Mouse (Mus musculus) adrenal gland, postnatal 36 days (tissue): ENCODE measurements at regions not wholly inside any gene's neighbourhood (a gene's known extent, or its start where the extent isn't known, plus 50 kb on each side); places are given as distances from the start of the nearest gene placed in this dataset. TPM values are rescaled to one million over a fixed set of nuclear protein-coding genes. Genes with fewer than 3 reads are reported as not detected.
A peak's percentile ranks its signal among the peaks of the same experiment; 100 is the strongest.

ENCODE experiments used
- DNase-seq, 2 experiments: peaks; one replicate each; pipeline ENCODE4 v3.0.0; 2021; ENCODE audit warnings: mixed read lengths in 1 of 2
- microRNA-seq: library from miRNA; unstranded; fragments of <30 nt; microRNA quantifications from one replicate; pipeline ENCODE4 v1.2.0, GENCODE M21; 2021

DNA sequence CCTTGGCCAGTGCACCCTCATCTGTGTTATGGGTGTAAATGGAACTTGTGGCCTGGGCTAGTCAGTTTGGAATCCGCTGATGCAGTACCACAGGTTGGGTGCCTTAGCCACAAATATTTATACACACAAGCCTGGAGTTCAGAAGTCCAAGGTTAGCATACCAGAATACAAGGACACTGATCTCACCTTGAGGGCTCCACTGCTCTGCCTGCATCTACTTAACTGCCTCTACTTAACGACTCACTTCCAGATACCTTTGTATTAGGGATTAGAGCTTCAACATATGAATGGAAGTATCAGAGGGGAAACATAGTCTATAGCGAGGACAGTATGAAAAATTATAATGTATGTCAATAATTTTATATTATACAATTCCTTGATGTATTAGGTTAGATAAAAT, 57.5 kb downstream of the Tmem174 start:
- DNase-seq = no peak

DNA sequence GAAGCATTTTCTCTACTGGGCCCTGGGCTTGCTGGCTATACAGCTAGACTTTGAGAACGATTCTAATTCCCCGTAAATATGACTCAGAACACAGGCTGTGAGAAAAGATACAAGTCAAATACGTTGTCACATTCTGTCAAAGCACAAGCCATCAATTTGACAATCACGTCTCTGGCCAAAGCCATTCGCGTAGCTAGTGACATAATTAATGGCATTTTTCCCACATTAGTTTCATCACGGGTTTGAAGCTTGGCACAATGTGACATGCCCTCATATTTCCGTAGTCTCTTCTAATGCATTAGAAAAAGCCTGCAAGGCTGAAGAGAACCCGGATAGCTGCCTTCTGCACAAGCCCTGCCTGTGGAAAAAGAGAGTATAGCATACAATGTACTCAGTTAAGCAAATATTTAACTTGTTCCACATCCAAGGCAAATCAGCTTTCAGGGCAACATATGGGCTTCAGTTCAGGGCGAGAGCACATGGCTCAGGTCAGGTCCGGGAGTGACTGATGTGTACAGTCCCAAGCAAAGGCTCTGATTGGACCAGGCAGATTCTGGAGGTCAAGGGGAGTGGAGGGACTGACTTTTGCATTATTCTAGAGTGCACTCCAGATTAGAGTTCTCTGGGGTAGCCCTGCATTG, 58.7 kb downstream of the Tmem174 start:
- DNase-seq = no peak

DNA sequence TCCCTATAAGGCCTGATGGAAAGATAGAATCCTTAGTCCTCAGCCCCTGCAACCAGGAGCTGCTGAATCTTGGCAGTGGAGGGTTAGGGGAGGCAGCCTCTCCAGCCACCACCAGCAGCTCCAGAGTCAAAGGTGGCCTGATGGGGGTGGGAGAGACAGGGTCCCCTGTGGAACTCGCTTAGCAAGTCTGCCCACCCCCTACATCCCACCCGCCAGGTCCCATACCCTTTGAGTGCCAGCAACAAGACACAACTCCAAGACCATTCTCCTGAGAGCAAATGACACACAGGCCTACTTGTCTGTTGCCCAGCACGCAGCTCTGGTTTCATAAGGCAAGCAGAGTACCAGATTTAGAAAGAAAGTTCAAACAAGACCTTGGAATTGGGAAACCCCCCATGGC, 61.1 kb downstream of the Tmem174 start:
- no peak for DNase-seq

DNA sequence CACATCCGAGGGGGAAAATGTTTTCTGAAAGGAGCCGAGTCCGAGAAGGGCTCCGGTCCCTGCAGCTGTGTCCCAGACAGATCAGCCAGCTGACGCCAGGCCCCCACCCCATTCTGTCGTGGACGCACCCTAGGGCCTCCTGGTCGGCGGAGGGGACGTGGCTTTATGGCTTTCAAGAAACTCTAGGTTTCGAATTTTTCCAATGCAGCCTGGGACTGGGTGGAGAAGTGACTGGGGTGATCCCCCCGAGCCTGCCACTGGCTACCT, 63.2 kb downstream of the Tmem174 start:
- no peak for DNase-seq

DNA sequence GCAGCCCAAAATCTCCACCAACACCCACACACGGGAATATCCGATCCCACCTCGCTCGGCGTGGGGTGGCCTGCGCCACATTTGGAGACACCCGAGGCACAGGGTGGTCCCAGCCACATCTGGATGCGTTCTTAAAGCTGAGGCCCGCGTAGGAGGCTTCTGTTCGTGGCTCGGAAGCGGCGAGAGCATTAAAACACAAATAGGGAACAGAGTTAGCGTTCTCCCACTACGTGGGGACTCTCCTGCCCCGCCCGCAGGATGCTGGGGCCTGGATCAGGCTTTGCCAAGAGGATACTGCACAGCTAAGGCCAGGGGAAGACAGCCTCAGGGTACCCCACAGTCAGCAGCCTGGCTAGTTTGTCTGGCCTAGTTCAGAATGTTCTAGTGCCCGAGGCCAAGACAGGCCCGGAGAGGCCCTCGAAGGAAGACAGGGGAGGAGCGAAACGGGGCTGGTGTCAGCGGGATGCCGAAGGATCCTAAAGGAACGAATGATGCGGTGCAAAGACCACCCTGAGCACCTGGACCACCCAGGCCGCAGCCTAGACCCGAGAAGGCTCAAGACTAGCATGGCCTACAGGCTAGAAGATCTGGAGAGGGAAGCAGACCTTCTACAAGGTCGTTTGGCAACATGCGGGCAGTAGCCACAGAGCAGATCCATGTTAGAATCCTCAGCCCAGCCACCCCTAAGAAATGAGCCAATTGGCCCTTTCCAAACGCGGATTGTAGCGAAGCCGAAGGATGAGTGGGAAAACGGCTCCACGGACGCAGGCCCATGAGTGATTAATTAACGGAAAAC, 63.8 kb downstream of the Tmem174 start:
- no peak for DNase-seq

DNA sequence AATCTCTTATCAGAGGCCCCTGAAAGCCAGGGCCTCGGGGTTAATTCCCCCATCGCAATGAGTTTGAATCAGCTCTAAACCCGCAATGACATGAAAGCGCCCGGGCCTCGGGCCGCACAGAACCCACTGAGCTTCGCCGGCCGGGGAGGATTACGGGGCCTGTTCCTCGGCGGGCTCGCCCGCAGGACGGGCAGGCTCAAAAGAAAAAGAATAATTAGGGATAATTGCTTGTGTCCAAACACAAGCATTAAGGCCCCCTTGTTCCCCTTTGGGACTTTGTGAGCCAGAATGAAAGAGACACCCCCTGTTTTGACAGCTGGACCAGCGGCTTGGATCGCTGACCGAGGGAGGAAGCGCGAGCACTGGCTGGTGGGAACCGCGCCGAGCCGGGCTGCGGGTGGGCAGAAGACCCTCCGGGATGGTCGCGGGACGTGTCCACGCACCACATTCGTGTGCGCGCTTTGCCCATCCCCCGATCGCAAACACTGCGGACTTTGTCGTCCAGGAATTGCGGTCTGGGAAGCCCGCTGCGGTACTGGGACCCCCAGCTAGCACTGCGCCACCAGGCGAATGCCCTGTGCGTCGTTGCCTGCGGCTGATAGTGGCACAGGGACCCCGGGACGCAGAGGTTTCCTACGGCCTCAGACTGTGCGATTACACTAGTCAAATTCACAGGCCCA, 64.5 kb downstream of the Tmem174 start:
- DNase-seq = peak in 1 of 2 experiments; percentile 7

DNA sequence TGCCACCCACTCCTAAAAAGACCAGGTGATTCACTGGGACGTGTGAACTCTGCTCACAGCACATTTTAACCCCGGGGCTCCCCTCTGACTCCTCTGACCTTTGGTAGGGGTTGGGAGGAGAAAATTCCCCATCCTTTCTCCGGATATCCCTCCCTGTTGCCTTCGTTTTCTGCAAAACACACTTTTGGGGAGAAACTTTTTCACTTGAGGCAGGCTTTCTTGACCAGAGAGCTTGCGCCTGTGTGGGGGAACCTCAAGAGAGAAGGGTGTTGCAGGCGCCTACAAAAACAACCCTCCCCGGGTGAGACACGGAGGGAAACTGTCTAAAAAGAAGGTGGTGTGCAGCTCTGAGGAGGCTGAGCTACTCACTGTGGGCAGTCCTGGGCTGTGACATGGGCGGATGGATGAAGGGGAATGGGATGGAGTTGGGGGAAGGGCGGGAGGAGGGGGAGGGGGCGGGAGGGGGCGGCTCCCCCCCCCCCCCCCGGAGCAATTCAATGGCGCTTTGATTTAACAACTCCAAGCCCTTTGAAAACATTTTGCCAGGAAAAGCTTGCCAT, 65.1 kb downstream of the Tmem174 start:
- DNase-seq = no peak

DNA sequence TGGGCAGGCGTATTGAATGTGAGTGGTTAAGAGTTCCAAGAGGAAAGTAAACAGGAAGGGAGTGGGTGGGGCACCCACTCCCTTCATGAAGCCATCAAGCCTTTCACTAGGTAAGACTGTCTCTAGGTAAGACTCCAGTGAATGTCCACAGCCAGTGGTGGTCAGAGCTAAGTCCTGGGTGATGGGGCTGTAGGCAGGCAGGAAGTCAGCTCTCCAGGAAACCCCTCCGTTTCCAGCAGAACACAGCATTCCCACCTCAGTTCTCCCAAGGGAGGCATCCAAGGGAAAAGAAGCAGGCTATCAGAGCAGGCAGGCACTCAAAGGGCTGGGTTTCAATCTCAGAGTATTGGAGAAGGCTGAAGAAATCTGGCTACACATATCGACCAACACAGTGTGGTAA, 66.2 kb downstream of the Tmem174 start:
- no peak for DNase-seq

DNA sequence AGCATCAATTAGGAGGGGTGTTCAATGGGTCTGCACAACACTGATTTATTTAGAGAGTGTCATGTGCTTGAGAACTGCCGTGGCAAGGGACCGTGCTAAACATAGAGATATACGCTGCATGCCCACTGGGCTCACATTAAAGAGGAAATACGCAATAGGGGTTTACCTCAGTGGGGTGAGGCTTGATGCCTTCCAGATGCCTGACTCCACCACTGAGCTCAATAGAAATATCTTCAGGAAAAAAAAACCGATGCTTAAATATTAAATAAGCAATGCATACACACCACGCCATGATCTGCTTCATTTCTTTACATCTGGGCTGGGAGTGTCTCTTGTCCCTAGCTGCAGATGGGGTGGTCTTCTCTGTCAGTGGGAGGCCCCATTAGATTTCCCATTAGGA, 63.9 kb upstream of the Gm10320 start:
- no peak for DNase-seq

DNA sequence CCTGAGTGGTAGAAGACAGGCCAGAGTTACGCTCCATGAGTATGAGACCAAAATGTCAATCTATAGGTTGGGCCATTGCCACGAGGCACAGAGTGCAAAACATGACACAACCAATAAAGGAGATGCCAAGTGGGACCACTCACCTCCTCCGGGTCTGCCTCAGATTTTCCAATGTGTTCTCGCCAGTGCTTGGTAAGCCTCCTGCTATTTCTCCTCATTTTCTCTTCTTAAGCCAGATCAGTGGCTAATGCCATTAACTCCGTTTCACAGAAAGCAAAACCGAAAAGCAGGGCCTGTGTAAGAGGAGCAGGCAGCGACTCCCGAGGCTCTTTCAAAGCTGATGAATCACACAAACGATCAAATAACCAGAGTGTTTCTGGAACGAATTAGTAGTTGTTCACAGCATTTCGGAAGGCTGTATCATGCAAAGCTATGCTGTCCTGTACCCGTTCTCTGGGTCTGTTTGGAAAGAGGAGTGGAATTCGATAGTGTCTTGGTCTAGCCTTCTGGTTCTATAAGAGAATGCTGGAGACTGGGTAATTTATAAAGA, 59.7 kb upstream of the Gm10320 start:
- no peak for DNase-seq

DNA sequence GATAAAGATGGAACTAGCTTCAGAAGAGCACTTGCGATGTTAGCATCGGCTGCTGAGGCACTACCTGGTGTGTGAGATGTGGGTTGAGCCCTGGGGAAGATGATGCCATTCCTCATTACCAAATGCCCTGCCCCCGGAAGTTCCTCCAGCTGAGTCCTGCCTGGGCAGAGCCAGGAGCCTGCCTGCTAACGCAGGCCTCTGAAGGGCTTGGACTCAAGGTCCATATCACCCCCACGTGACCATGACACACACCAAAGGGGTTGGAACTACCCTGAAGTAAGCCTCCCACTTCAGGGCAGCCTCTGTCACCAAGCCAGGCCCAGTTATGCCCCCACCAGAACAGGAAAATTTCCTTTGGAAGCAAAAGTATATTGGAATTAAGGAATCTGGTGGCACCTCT, 55.4 kb upstream of the Gm10320 start:
- peak in 1 of 2 experiments; percentile 2 for DNase-seq

DNA sequence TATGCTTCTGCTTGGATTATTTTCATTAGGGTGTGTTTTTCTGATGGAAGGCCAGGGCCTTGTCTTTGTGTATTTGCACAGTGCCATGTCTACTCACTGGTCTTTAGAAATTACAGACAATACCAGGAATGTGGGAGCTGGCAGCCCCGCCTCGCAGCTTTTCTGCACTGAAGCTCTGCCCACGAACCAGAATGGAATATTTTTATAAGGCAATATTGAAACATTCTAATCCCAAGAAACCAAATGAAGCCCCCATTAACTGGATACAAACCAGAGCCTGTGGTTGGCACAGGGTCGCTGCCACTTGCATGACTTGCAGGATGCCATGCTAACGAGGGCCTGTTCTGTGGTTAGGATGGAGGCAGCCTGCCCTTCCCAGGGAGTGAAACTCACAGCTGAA, 54.3 kb upstream of the Gm10320 start:
- DNase-seq = no peak

DNA sequence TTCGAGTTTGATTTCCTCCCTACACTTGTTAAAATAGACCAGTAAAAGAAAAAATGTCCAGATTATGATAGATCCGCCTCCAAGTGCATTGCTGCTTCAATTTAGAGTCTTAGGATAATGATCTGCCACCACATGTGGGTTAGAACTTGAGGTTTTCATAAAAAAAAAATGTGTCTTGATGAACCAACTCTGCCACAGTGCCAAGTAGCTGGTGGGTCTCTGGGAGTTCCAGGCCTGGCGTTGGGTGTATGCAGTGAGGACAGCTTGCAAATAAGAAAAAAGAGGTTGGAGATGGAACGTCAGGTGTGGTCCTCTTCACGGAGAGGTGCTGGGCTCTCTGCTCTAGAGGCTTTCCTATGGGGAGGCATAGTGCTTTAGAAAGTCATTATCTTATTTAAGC, 53.6 kb upstream of the Gm10320 start:
- DNase-seq = no peak

DNA sequence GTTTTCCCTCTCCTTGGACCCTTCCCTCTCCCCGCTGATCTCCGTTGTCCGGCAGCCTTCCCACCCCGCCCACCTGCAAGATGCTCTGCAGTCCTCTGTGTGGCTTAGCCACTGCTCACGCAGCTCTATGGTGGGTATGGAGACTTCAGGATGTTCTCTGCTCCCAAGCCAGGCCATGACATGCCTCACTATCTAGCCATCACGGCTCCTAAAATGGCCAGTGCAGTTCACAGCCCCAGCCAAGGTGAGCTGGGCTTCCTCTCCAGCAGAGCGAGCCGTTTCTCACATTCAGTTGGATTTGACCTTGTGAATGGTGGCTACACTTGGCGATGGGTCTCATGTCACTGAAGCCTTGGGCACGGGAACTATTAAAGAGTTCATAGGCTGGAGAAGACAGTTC, 52.2 kb upstream of the Gm10320 start:
- no peak for DNase-seq

Small RNA genes lying in the stretch of these regions (microRNA-seq; reads per million reads assigned to microRNA genes)
- not detected for gene Gm22698
